Comparison of ENCODE assay signal across 7 mouse cellular contexts in the genomic region with DNA sequence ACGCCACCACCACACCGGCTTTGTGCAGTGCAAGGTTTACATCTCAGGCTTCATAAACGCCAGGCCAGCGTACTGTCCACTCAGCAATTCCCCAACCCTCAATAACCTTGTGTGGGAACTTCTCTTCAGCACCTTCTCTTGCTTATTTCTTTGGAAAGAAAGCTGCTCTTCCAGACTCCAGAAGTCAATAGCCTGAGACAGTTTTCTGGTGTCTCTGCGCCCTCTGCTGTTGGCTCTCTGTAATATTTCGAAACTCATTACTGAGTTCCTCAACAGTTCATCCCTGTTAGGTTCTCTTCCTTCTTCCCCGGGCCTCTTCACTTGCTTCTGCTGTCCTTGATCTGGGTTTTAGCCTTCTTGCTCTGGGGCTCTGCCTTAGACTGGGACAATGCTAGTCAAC.
DNase-seq lines count a peak whose midpoint lies in the region.

No protein-coding gene starts in this region.

- DNase-seq in 416B (ENCODE audit: low read depth) = peak; percentile 71
- peak; percentile 38 for DNase-seq in CD4-positive helper T cell, adult 2 months (ENCODE audit: low read depth, low spot score)
- peak; percentile 22 for DNase-seq in brain, embryonic 18.5 days (ENCODE audit: low read depth, low spot score)
- peak; percentile 57 to 79 for DNase-seq in frontal cortex, postnatal 36 days (ENCODE audit: low spot score in 2 of 2)
- DNase-seq in kidney, postnatal 10 days = peak; percentile 83
- peak; percentile 55 to 74 for DNase-seq in lung, adult 18-20 months
- peak; percentile 72 for DNase-seq in retina, postnatal 1 day

Comparison
In these comparisons a context has a peak if more than half of its experiments do, and no peak if none do; other contexts are left out.
1. Peak in every context shown above with its lines: DNase-seq.
2. DNase-seq: peak in every context shown above with its lines; median percentile 83 in kidney, postnatal 10 days; 72 in retina, postnatal 1 day; 71 in 416B; 68 in frontal cortex, postnatal 36 days; 64 in lung, adult 18-20 months; 38 in CD4-positive helper T cell, adult 2 months; 22 in brain, embryonic 18.5 days.